Mouse (Mus musculus) Patski (cell line): ENCODE measurements around the gene Vac14. TPM values are rescaled to one million over a fixed set of nuclear protein-coding genes. Genes with fewer than 3 reads are reported as not detected.
"Not testable (repeated sequence)": the region's sequence is repeated elsewhere in the genome, so short reads cannot be mapped to it uniquely, and the experiment has no call there.

ENCODE experiments used
- ATAC-seq: fragments of 100-300 bp; one replicate; pipeline ENCODE4 v1.8.0; 2021
- CTCF ChIA-PET: fragments of 350-600 bp; sonication (Branson Sonifier 250); formaldehyde crosslinking; loops from one replicate; lab custom pipeline; 2022; ENCODE audit warnings: inconsistent platforms; lab: Charles Lee
- POLR2A ChIA-PET: fragments of 350-600 bp; sonication (Branson Sonifier 250); formaldehyde crosslinking; loops from one replicate; lab custom pipeline; 2022; ENCODE audit warnings: antibody characterized with exemption, inconsistent platforms; lab: Charles Lee
- DNase-seq: peaks from one replicate; pipeline ENCODE4 v3.0.0-alpha.2; 2011; ENCODE audit warnings: low read depth, low spot score
- H3K27me3 ChIP-seq: fragments of 371-371 bp; one replicate; pipeline ENCODE4 v1.5.1; 2021
- CTCF ChIP-seq: fragments of 100-300 bp; IDR thresholded peaks from one replicate; pipeline ENCODE4 v1.5.1; 2021
- in situ Hi-C: fragments of 300-500 bp; cut with MboI; formaldehyde crosslinking; loops from 3 replicates; pipeline ENCODE4 v1.11.1; 2018; ENCODE audit warnings: low pct_unique_long_range_greater_than_20kb, mixed read lengths
- polyA plus RNA-seq: library from polyadenylated mRNA; unstranded; gene quantifications from one replicate; pipeline ENCODE4 v1.2.3, GENCODE M21; 2021

The Vac14 gene
- polyA plus RNA-seq, 1 experiment from 2014 or later, result 35.9 TPM

DNA sequence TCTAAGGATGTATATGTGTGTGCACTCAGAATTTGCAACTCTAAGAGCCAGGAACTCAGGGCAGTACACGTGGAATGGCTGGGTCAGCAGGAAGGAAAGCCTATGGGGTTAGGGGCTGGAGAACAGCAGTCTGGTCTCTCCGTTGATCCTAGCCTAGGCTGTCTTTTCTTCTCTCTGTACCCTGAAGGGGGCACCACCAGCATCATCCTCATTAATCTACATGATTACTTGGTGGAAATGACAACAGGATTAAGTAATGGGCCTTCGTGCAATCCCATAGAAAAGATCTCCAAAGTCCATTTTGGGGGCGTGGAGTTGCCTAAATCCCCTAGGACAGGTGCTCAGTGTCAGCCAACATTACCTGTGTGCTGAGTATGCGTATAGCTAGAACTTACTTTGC is 44.2 kb downstream of the Vac14 start:
- ATAC-seq (no peak), DNase-seq (no peak)
- POLR2A ChIA-PET, result no interaction called here

DNA sequence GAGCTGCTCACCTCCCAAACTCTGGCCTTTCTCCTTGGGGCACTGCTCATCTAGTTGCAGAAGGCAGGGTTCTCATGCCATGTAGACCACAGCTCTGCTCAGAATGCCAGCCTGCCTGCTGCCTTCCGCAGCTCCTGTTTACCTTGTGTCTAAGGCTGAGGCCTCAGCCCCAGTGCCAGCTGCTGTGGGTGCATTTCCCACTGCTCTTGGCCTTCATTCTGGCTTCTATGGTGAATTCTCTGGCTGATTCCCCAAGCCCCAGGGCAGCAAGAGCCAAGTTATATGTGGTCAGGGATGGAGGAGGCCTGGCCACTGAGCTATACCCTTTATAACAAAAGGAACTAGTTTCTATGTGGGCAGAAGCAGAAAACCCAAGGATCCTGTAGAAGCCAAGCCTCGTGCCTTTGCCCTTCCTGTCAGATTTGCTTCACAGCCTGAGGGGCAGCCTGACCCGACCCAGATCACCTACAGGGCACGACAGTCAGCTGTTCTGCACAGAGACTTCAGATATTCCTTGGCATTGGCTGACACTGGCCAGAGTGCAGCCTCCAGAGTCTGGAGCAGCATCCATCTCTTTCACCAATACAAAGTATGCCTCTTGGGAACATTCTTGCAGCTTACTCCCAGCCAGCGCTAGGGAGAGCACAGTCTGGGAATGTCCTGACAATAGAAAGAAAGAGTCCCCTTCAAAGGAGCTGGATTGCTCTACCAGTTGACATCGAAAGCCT is 44.8 kb downstream of the Vac14 start:
- ATAC-seq (no peak), DNase-seq (no peak)
- in situ Hi-C loops, result no loop called here
- ChIA-PET CTCF (interaction anchor here (0.9 to 1.8 kb wide), 4 partner anchors 9 to 52 kb away, joined by 3 to 6 read pairs (median 4); no protein-coding TSS in a partner anchor), POLR2A (no interaction called here)
- no peak for TF ChIP-seq CTCF
- H3K27me3 ChIP-seq, result no peaks in the 10 kb centered on the region

More for the DNA sequence above, 44.2 kb downstream of the Vac14 start:
- CTCF ChIA-PET, result interaction anchor here (0.9 to 1.8 kb wide), 4 partner anchors 9 to 53 kb away, joined by 3 to 6 read pairs (median 4); no protein-coding TSS in a partner anchor
- no peaks in the 10 kb centered on the region for H3K27me3 ChIP-seq
- in situ Hi-C loops, result no loop called here
- TF ChIP-seq CTCF, result no peak

DNA sequence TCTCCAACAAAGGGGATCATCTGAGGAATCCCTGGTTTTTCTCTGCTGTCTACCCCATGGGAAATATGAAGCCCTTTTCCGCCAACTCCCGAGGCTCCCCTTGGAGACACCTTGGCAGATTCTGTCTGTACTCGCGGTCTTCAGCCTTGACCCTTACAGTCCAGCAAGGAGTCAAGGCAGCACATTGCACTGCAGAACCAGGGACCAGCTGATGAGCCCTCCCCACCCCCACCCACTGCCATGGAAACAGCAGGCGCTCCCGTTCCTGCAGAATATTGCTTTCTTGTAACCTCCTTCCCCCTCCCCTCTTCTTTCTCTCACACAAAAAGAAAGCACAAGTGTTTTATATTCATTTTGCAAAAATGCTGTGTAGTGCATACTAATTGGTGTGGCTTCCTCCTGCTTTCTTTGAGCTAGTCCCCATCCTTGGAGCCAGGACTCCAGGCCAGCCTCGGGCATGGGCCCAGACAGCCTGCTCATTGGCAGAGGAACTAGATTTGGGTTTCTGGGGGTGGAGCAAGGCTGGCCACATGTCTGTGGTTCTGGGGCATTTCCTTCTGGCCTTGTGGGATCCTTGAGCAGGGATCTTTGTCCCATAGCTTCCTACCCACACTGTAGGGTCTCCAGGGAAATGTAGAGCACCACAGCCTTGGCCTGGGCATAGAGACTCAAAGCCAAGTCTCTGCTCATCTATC is 46.0 kb downstream of the Vac14 start:
- DNase-seq (no peak), ATAC-seq (no peak)
- H3K27me3 ChIP-seq, result no peaks in the 10 kb centered on the region
- CTCF ChIA-PET, result interaction anchor here (0.8 to 1.6 kb wide), 2 partner anchors 35 to 51 kb away, joined by 3 to 4 read pairs; no protein-coding TSS in a partner anchor
- no peak for TF ChIP-seq CTCF
- POLR2A ChIA-PET, result no interaction called here
- in situ Hi-C loops, result no loop called here

DNA sequence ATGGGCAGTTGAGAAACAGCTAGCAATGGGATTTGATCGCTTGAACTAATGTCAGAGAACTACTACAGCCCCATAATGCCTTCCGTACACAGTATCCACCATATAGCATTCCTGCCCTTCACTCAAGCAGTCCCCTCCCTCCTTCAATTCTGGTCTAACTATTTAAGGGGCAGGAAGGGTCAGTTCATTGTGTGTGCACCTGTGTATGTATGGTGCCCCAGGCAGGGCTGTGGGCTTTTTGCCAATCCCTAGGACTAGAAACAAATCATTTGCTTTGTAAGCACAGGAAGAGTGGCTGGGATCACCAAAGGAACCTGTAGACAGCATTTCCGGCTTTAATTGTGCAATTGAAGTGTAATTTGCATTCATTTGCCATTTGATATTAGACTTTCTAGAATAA is 46.6 kb downstream of the Vac14 start:
- CTCF ChIA-PET, result interaction anchor here (0.8 kb wide), 1 partner anchor 36 kb away, joined by 3 read pairs; no protein-coding TSS in a partner anchor
- H3K27me3 ChIP-seq, result no peaks in the 10 kb centered on the region
- in situ Hi-C loops, result no loop called here
- POLR2A ChIA-PET, result no interaction called here
- ATAC-seq (no peak), DNase-seq (no peak)
- TF ChIP-seq CTCF, result no peak

DNA sequence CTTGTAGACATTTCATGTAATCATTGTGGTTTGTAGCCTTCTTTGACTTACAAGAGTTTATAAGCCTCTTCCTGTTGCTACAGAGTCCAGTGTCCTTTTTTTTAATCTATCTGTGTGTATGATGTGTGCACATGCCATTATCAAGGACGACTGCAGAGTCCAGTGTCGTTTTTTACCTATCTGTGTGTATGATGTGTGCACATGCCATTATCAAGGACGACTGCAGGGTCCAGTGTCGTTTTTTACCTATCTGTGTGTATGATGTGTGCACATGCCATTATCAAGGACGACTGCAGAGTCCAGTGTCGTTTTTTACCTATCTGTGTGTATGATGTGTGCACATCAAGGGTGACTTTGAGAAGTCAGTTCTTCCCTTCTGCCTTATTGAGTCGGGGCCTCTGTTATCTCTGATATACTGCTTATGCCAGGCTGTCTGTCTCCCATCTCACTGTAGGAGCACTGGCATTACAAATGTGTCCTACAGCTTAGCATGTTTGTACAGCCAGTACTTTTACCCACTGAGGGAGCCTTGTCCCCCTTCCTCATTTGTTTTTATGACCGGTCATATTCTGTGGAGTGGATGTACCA is 49.3 kb downstream of the Vac14 start:
- CTCF ChIA-PET, H3K27me3 ChIP-seq, POLR2A ChIA-PET, in situ Hi-C loops, ATAC-seq, DNase-seq: not testable (repeated sequence)

DNA sequence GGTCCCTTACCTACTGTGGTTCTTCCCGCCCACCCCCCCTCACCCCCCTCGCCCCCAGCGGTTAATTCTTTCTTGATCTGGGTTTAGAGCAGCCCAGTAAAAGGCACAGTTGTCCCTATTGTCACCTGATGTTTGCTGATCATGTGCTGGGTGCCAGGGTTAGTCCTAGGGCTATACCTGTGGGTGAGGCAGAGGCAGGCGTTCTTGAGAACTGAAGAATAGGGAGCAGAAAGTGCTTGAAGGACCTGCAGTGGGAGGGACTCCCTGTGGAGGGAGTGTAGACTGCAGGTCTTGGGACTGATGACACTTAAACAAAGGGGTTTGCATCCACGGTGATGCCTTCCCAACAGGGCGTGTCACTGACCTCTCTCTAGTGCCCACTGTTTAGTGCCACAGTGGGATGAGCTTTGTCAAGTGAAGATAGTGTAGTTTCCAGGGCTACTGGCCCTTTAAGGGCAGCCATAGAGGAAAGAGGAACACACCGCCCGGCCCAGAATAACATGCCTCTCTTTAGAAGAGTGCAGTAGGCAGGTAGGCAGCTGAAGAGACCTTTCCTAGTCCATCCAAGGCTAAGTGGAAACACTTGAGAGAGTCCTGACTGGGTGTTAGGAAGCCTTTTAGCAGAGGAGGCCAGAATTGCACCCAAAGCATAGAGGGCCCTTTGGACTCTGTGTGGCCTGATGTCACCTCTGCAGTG is 51.7 kb downstream of the Vac14 start:
- POLR2A ChIA-PET, result no interaction called here
- TF ChIP-seq CTCF, result no peak
- DNase-seq (no peak), ATAC-seq (no peak)
- no peaks in the 10 kb centered on the region for H3K27me3 ChIP-seq
- in situ Hi-C loops, result no loop called here
- CTCF ChIA-PET, result interaction anchor here (1.1 to 1.4 kb wide), 2 partner anchors 15 to 21 kb away, joined by 3 read pairs; no protein-coding TSS in a partner anchor

DNA sequence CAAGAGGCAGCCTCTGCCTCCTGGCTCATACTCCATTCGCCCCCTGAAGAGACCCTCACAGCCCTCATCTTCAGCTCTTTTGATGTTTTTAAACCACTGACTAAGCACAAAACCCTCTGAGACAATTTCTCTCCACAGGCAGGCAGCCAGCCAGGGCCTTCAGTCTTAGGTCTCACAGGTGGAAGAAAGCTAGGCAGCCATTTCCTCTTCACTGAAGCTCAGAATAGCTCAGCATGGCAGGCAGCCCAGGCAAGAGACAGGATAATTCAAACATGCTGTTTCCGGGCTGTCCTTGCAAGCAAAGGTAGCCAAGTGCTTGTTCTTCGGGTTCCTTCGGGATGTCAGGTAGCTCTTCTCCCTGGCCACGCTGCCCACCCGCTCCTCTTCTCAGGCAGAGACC is 52.9 kb downstream of the Vac14 start:
- in situ Hi-C loops, result no loop called here
- DNase-seq, result no peak
- ChIA-PET CTCF (interaction anchor here (0.7 to 1.6 kb wide), 5 partner anchors 8 to 22 kb away, joined by 3 to 4 read pairs (median 3); no protein-coding TSS in a partner anchor), POLR2A (interaction anchor here (1.1 kb wide), 1 partner anchor 44 kb away, joined by 3 read pairs; no protein-coding TSS in a partner anchor)
- TF ChIP-seq CTCF, result no peak
- no peak for ATAC-seq
- no peaks in the 10 kb centered on the region for H3K27me3 ChIP-seq

DNA sequence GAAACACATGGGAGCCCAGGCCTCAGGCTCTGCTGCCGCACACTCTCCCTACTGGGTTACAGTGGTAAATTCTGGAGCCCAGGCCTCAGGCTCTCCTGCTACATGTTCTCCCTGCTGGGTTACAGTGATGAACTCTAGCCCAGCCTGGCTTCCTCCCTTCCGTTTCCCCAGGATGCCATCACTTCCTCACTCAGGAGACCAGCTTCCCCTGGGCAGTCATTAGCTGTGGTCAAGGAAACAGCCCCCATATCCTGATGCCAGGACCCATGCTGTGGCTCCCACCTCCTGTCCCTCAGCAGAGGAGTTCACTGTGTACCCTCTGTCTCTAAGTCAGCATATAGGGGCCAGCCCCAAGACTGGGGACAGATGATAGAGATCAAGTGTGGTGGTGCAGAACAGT is 53.7 kb downstream of the Vac14 start:
- TF ChIP-seq CTCF, result no peak
- ChIA-PET POLR2A (interaction anchor here (1.1 kb wide), 1 partner anchor 43 kb away, joined by 3 read pairs; no protein-coding TSS in a partner anchor), CTCF (interaction anchor here (0.8 to 1.6 kb wide), 2 partner anchors 9 to 21 kb away, joined by 3 to 4 read pairs; no protein-coding TSS in a partner anchor)
- in situ Hi-C loops, result no loop called here
- ATAC-seq, result no peak
- DNase-seq, result no peak
- no peaks in the 10 kb centered on the region for H3K27me3 ChIP-seq

DNA sequence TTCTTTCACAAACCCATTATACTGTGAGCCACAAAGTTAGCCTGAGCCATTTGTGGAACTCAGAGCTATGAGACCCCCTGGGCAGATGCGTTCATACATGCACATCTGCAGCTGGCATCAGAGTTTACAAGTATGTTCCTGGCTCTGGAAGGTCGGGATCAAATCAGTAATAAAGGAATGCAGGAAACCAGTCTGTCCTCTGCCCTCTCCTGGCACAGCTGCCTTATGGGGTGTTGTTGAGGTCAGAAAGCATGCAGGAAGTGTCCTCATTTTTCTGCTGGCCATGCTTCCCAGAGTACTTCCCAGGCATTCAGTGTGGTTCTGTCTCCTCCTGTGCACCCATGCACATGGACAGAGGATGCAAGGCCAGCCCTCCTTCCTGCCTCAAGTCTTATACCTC is 54.8 kb downstream of the Vac14 start:
- TF ChIP-seq CTCF, result no peak
- DNase-seq (no peak), ATAC-seq (peak; percentile 7)
- in situ Hi-C loops, result no loop called here
- H3K27me3 ChIP-seq, result no peaks in the 10 kb centered on the region
- ChIA-PET POLR2A (no interaction called here), CTCF (no interaction called here)

DNA sequence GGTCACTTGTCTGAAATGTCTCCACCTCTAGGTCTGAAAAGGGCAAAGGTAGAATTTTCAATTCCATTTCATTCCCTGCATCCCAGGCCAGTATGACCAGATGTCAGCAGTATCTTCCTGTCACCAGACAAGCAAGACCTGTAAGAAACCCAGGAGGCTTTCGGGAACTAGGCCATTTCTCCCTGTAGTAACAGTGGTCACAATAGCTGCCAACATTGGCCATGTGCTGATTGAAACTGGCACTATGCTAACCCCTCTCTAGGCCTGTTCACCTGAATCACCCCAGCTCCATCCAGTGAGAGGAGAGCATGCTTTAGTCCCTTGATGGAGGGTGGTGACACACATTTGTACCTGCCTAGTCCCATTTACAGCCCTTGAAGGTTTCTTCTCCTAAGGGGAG is 56.2 kb downstream of the Vac14 start:
- ChIA-PET POLR2A (no interaction called here), CTCF (no interaction called here)
- in situ Hi-C loops, result no loop called here
- H3K27me3 ChIP-seq, result no peaks in the 10 kb centered on the region
- TF ChIP-seq CTCF, result no peak
- ATAC-seq (no peak), DNase-seq (no peak)
